Mouse (Mus musculus): ENCODE results near the gene Apol9a.

The Apol9a gene

GRCm38 (mm10) chr15:77377419-77377818, 33.5 kb downstream of the Apol9a start:
- no peak for DNase-seq (ENCODE audit: low spot score)

- no peak for DNase-seq (ENCODE audit: low spot score)
Observed at GRCm38 (mm10) chr15:77376920-77377319, 34.0 kb downstream of the Apol9a start.

GRCm38 (mm10) chr15:77370588-77370987, 40.3 kb downstream of the Apol9a start:
- no peak for DNase-seq (ENCODE audit: low spot score)

GRCm38 (mm10) chr15:77369981-77370380, 41.0 kb downstream of the Apol9a start:
- DNase-seq (ENCODE audit: low spot score) = no peak

- no peak for DNase-seq (ENCODE audit: low spot score)
Observed at GRCm38 (mm10) chr15:77368818-77369320, 42.1 kb downstream of the Apol9a start.

GRCm38 (mm10) chr15:77368148-77368547, 42.8 kb downstream of the Apol9a start:
- DNase-seq (ENCODE audit: low spot score) = peak; percentile 95

- no peak for DNase-seq (ENCODE audit: low spot score)
Observed at GRCm38 (mm10) chr15:77367504-77367903, 43.4 kb downstream of the Apol9a start.

- DNase-seq (ENCODE audit: low spot score) = peak; percentile 79
Observed at GRCm38 (mm10) chr15:77366706-77367484, 44.0 kb downstream of the Apol9a start.

GRCm38 (mm10) chr15:77365700-77366570, 45.0 kb downstream of the Apol9a start:
- no peak for DNase-seq (ENCODE audit: low spot score)

GRCm38 (mm10) chr15:77364026-77364425, 46.9 kb downstream of the Apol9a start:
- DNase-seq (ENCODE audit: low spot score) = peak; percentile 36

- no peak for DNase-seq (ENCODE audit: low spot score)
Observed at GRCm38 (mm10) chr15:77363578-77363977, 47.4 kb downstream of the Apol9a start.

GRCm38 (mm10) chr15:77362952-77363351, 48.0 kb downstream of the Apol9a start:
- no peak for DNase-seq (ENCODE audit: low spot score)

- no peak for DNase-seq (ENCODE audit: low spot score)
Observed at GRCm38 (mm10) chr15:77359905-77360304, 51.0 kb downstream of the Apol9a start.

- peak; percentile 43 for DNase-seq (ENCODE audit: low spot score)
Observed at GRCm38 (mm10) chr15:77359486-77359885, 51.4 kb downstream of the Apol9a start.

GRCm38 (mm10) chr15:77359084-77359483, 51.9 kb downstream of the Apol9a start:
- no peak for DNase-seq (ENCODE audit: low spot score)

- DNase-seq (ENCODE audit: low spot score) = peak; percentile 86
Observed at GRCm38 (mm10) chr15:77358320-77359040, 52.5 kb downstream of the Apol9a start.

GRCm38 (mm10) chr15:77356248-77356810, 54.6 kb downstream of the Apol9a start:
- no peak for DNase-seq (ENCODE audit: low spot score)

- DNase-seq (ENCODE audit: low spot score) = no peak
Observed at GRCm38 (mm10) chr15:77354848-77355551, 55.9 kb downstream of the Apol9a start.

GRCm38 (mm10) chr15:77354496-77354847, 56.5 kb downstream of the Apol9a start:
- DNase-seq (ENCODE audit: low spot score) = no peak

Data from lung, postnatal 25 days (tissue).